Mouse (Mus musculus): ENCODE data around the gene Abracl. TPM values are rescaled to one million over a fixed set of nuclear protein-coding genes. Genes with fewer than 3 reads are reported as not detected.

Gene Abracl
- total RNA-seq, 1 experiment = 51.6 TPM

GRCm38 (mm10) chr10:18064606-18065228 is 41.6 kb upstream of the Abracl start:
- no peak overlapping the region for H3K4me3 ChIP-seq (ENCODE audit: insufficient read depth in 1 of 2, low read depth in 1 of 2, low read length in 2 of 2, poor library complexity in 1 of 2, severe bottlenecking in 1 of 2)
- peaks cover 0 to 5% of the 10 kb centered on the region in 2 experiments; a peak in 2 of 4 replicates for H3K4me1 ChIP-seq (ENCODE audit: control insufficient read depth in 2 of 2, insufficient read depth in 2 of 2, low read length in 2 of 2, poor library complexity in 1 of 2)
- no peak overlapping the region for H3K9ac ChIP-seq (ENCODE audit: insufficient read depth, low read depth, low read length, poor library complexity, severe bottlenecking)
- TF ChIP-seq MAFK (IDR thresholded peaks at IDR 0.05; ENCODE audit: insufficient read depth, low read depth, low read length) (no peak), HCFC1 (IDR thresholded peaks at IDR 0.05; ENCODE audit: borderline replicate concordance, insufficient read depth, low read length) (no peak), ZC3H11A (IDR thresholded peaks at IDR 0.05; ENCODE audit: borderline replicate concordance, low read depth, low read length) (no peak), CHD2 (IDR thresholded peaks at IDR 0.05; ENCODE audit: low read depth, low read length) (no peak), ZNF384 (IDR thresholded peaks at IDR 0.05; ENCODE audit: low read depth, low read length) (no peak)
- in situ Hi-C loops (cut with MboI; ENCODE audit: low sequenced_read_pairs in 2 of 2, unreplicated experiment in 2 of 2) = no loop called here
- no peaks in the 10 kb centered on the region for H3K36me3 ChIP-seq (ENCODE audit: control insufficient read depth, insufficient read depth, low read length, poor library complexity, severe bottlenecking)
- no peaks in the 10 kb centered on the region for H3K9me3 ChIP-seq (ENCODE audit: control insufficient read depth, insufficient read depth, low read depth, low read length)
- DNase-seq (ENCODE audit: low read depth, low spot score) = no peak
- no peak overlapping the region for H3K27ac ChIP-seq (ENCODE audit: insufficient read depth, low read depth, low read length, poor library complexity, severe bottlenecking)

DNA sequence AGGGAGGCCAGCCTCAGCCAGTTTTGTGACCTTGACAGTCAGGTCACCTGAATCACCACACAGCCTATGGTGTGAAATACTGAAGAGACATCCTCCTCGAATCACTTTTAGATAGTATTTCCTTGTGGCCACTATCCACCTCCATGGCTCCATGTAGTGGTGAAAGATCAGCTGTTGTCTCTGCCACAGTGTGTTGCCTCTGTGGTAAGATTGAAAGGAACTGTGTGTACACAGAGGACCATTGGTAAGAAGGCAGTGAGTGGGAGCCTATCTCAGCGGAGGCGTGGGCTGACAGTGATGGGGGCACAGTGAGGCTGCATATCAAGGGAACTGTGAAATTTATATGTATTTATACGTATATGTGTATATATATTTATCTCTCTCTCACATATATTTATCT is 38.4 kb upstream of the Abracl start:
- no peak for TF ChIP-seq CHD2 (IDR thresholded peaks at IDR 0.05; ENCODE audit: low read depth, low read length)
- TF ChIP-seq HCFC1 (IDR thresholded peaks at IDR 0.05; ENCODE audit: borderline replicate concordance, insufficient read depth, low read length) = no peak
- no peak for TF ChIP-seq ZNF384 (IDR thresholded peaks at IDR 0.05; ENCODE audit: low read depth, low read length)
- no peak for TF ChIP-seq MAFK (IDR thresholded peaks at IDR 0.05; ENCODE audit: insufficient read depth, low read depth, low read length)
- TF ChIP-seq ZC3H11A (IDR thresholded peaks at IDR 0.05; ENCODE audit: borderline replicate concordance, low read depth, low read length) = no peak

GRCm38 (mm10) chr10:18060778-18061177 is 37.7 kb upstream of the Abracl start:
- in situ Hi-C loops (cut with MboI; ENCODE audit: low sequenced_read_pairs in 2 of 2, unreplicated experiment in 2 of 2) = no loop called here
- peaks cover 0 to 3% of the 10 kb centered on the region in 2 experiments; a peak in 2 of 4 replicates for H3K4me1 ChIP-seq (ENCODE audit: control insufficient read depth in 2 of 2, insufficient read depth in 2 of 2, low read length in 2 of 2, poor library complexity in 1 of 2)
- TF ChIP-seq ZC3H11A (IDR thresholded peaks at IDR 0.05; ENCODE audit: borderline replicate concordance, low read depth, low read length) (no peak), ZNF384 (IDR thresholded peaks at IDR 0.05; ENCODE audit: low read depth, low read length) (no peak), HCFC1 (IDR thresholded peaks at IDR 0.05; ENCODE audit: borderline replicate concordance, insufficient read depth, low read length) (no peak), MAFK (IDR thresholded peaks at IDR 0.05; ENCODE audit: insufficient read depth, low read depth, low read length) (no peak), CHD2 (IDR thresholded peaks at IDR 0.05; ENCODE audit: low read depth, low read length) (no peak)

More for the DNA sequence above, 38.4 kb upstream of the Abracl start:
- Histone ChIP-seq H3K9me3 (ENCODE audit: control insufficient read depth, insufficient read depth, low read depth, low read length) (no peaks in the 10 kb centered on the region), H3K4me1 (ENCODE audit: control insufficient read depth in 2 of 2, insufficient read depth in 2 of 2, low read length in 2 of 2, poor library complexity in 1 of 2) (peaks cover 0 to 3% of the 10 kb centered on the region in 2 experiments; a peak in 2 of 4 replicates), H3K4me3 (ENCODE audit: insufficient read depth in 1 of 2, low read depth in 1 of 2, low read length in 2 of 2, poor library complexity in 1 of 2, severe bottlenecking in 1 of 2) (no peak overlapping the region), H3K27ac (ENCODE audit: insufficient read depth, low read depth, low read length, poor library complexity, severe bottlenecking) (no peak overlapping the region), H3K9ac (ENCODE audit: insufficient read depth, low read depth, low read length, poor library complexity, severe bottlenecking) (no peak overlapping the region), H3K36me3 (ENCODE audit: control insufficient read depth, insufficient read depth, low read length, poor library complexity, severe bottlenecking) (no peaks in the 10 kb centered on the region)
- in situ Hi-C loops (cut with MboI; ENCODE audit: low sequenced_read_pairs in 2 of 2, unreplicated experiment in 2 of 2) = no loop called here
- no peak for DNase-seq (ENCODE audit: low read depth, low spot score)

DNA sequence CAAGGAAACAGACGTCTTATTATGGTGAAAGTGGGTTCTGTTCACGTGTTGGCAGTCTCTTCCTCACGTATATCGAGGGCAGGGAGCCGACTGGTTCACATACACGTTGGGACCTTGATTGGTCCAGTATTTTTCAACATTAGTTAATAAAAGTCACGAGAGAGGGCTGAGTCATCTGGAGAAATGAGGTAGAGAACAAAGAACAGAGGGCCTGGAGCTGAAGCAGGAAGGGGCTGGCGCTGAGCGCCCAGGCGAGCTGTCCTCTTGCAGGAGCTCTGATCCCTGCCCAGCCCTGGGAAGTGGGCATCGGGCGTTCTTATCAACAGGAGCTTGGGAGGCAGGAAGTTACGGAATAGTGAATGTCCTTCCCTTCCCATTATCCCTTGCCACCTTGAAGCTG is 36.7 kb upstream of the Abracl start:
- Histone ChIP-seq H3K36me3 (ENCODE audit: control insufficient read depth, insufficient read depth, low read length, poor library complexity, severe bottlenecking) (no peaks in the 10 kb centered on the region), H3K9me3 (ENCODE audit: control insufficient read depth, insufficient read depth, low read depth, low read length) (no peaks in the 10 kb centered on the region), H3K4me3 (ENCODE audit: insufficient read depth in 1 of 2, low read depth in 1 of 2, low read length in 2 of 2, poor library complexity in 1 of 2, severe bottlenecking in 1 of 2) (no peak overlapping the region), H3K27ac (ENCODE audit: insufficient read depth, low read depth, low read length, poor library complexity, severe bottlenecking) (no peak overlapping the region), H3K4me1 (ENCODE audit: control insufficient read depth in 2 of 2, insufficient read depth in 2 of 2, low read length in 2 of 2, poor library complexity in 1 of 2) (peaks cover 0 to 3% of the 10 kb centered on the region in 2 experiments; a peak in 2 of 4 replicates), H3K9ac (ENCODE audit: insufficient read depth, low read depth, low read length, poor library complexity, severe bottlenecking) (no peak overlapping the region)
- TF ChIP-seq HCFC1 (IDR thresholded peaks at IDR 0.05; ENCODE audit: borderline replicate concordance, insufficient read depth, low read length) = no peak
- no peak for DNase-seq (ENCODE audit: low read depth, low spot score)
- in situ Hi-C loops (cut with MboI; ENCODE audit: low sequenced_read_pairs in 2 of 2, unreplicated experiment in 2 of 2) = no loop called here

More at GRCm38 (mm10) chr10:18060778-18061177, 37.7 kb upstream of the Abracl start:
- Histone ChIP-seq H3K36me3 (ENCODE audit: control insufficient read depth, insufficient read depth, low read length, poor library complexity, severe bottlenecking) (no peaks in the 10 kb centered on the region), H3K9me3 (ENCODE audit: control insufficient read depth, insufficient read depth, low read depth, low read length) (no peaks in the 10 kb centered on the region), H3K4me3 (ENCODE audit: insufficient read depth in 1 of 2, low read depth in 1 of 2, low read length in 2 of 2, poor library complexity in 1 of 2, severe bottlenecking in 1 of 2) (no peak overlapping the region), H3K27ac (ENCODE audit: insufficient read depth, low read depth, low read length, poor library complexity, severe bottlenecking) (no peak overlapping the region), H3K9ac (ENCODE audit: insufficient read depth, low read depth, low read length, poor library complexity, severe bottlenecking) (no peak overlapping the region)
- no peak for DNase-seq (ENCODE audit: low read depth, low spot score)

All from ES-E14 (cell line).